Mouse (Mus musculus): ENCODE data around the gene Agfg2. TPM values are rescaled to one million over a fixed set of nuclear protein-coding genes. Genes with fewer than 3 reads are reported as not detected.

The Agfg2 gene
- polyA plus RNA-seq, 1 experiment from 2014 or later, result 19.5 TPM

DNA sequence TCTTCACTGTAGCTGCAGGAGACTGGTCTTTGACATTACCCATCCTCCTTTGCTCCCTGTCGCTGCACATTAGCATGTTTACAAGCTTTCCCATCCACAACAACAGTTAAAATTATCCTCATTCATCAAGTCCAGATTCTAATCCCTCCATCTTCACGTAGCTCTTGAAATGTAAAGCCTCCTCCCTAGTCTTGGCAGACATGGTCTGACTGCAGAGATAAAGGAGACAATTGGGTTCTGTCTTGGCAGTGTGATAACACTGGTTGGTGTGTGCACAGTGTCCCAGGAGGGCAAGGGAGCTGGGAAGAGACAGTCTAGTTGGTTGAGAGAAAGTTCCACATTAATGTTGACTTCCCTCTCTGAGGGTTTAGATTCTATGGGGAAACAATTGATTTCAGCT is 15.3 kb upstream of the Agfg2 start:
- ATAC-seq, result no peak
- no peak overlapping the region for H3K27ac ChIP-seq
- no peaks in the 10 kb centered on the region for H3K27me3 ChIP-seq
- no peak overlapping the region for H3K4me3 ChIP-seq (replicated peaks)
- no peaks in the 10 kb centered on the region for H3K4me1 ChIP-seq (replicated peaks)
- H3K9me3 ChIP-seq, result no peaks in the 10 kb centered on the region
- no peaks in the 10 kb centered on the region for H3K36me3 ChIP-seq
- no peak overlapping the region for H3K9ac ChIP-seq (replicated peaks)
- WGBS, result 57% methylated on average over 2 of the region's 2 CpGs
- H3K4me2 ChIP-seq (replicated peaks), result no peak overlapping the region

DNA sequence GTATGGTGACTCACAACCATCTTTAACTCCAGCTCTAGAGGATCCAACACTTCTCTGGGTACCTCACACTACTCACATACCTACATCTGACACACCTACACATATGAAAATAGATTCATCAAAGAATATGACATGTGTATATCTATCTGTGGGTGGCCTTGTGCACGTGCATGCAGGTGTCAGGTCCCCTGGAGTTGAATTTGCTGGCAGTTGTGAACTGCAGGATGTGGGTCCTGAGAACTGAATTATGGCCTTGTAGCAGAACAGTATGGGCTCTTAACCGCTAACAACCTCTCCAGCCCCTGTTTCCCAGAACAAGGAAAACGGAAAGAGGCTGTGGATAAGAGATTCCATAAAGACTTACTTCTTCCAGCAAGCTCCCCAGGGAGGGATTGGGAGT is 14.6 kb upstream of the Agfg2 start:
- Histone ChIP-seq H3K9me3 (no peaks in the 10 kb centered on the region), H3K27me3 (no peaks in the 10 kb centered on the region), H3K36me3 (no peaks in the 10 kb centered on the region), H3K9ac (replicated peaks) (no peak overlapping the region), H3K4me1 (replicated peaks) (no peaks in the 10 kb centered on the region), H3K27ac (no peak overlapping the region), H3K4me3 (replicated peaks) (no peak overlapping the region), H3K4me2 (replicated peaks) (no peak overlapping the region)
- ATAC-seq, result no peak
- 76% methylated on average over 3 of the region's 3 CpGs for WGBS

DNA sequence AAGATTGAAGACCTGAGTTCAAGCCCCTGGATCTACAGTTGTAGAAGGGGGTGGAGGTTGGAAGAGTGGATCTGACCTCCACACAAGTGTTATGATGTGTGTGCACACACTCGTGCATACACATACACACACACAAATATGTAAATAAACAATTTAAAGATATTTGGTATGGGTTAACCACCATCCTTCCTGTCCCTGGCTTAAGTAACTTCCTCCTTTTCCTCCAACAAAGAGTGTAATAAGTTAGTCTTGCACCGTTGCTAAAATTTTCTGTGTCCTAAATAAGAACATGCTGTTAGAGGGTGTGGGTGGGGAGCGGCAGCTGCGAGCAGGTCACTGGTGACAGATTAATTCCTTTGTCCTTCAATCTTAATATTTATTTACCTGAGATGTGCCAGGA is 11.4 kb upstream of the Agfg2 start:
- 95% methylated on average over 4 of the region's 4 CpGs for WGBS
- Histone ChIP-seq H3K27me3 (no peaks in the 10 kb centered on the region), H3K9me3 (no peaks in the 10 kb centered on the region), H3K27ac (no peak overlapping the region), H3K4me1 (replicated peaks) (no peaks in the 10 kb centered on the region), H3K9ac (replicated peaks) (no peak overlapping the region), H3K36me3 (no peaks in the 10 kb centered on the region), H3K4me2 (replicated peaks) (no peak overlapping the region), H3K4me3 (replicated peaks) (no peak overlapping the region)
- ATAC-seq, result no peak

DNA sequence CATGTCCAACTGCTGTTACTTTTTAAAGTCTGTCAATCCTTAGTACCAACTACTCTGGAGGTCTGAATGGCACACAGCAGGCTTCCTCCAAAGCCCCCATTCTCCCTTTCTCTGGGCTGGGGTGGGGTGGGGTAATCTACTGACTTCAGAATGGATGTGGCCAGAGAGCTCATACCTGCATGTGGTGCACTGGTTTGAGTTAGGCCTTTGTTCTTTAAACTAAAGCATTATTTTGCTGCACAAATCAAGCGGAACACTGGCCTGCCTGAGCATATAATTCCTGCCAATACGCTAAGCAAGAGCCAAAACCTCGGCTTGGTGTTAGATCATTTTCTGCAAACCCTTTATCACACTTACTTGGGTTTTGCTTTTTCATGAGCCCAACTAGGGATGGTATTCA is 10.3 kb upstream of the Agfg2 start:
- no peak for ATAC-seq
- no peak overlapping the region for H3K27ac ChIP-seq
- no peak overlapping the region for H3K4me2 ChIP-seq (replicated peaks)
- no peaks in the 10 kb centered on the region for H3K36me3 ChIP-seq
- no peak overlapping the region for H3K9ac ChIP-seq (replicated peaks)
- no peaks in the 10 kb centered on the region for H3K4me1 ChIP-seq (replicated peaks)
- H3K9me3 ChIP-seq, result no peaks in the 10 kb centered on the region
- H3K27me3 ChIP-seq, result no peaks in the 10 kb centered on the region
- H3K4me3 ChIP-seq (replicated peaks), result no peak overlapping the region
- 35% methylated on average over 3 of the region's 3 CpGs for WGBS

DNA sequence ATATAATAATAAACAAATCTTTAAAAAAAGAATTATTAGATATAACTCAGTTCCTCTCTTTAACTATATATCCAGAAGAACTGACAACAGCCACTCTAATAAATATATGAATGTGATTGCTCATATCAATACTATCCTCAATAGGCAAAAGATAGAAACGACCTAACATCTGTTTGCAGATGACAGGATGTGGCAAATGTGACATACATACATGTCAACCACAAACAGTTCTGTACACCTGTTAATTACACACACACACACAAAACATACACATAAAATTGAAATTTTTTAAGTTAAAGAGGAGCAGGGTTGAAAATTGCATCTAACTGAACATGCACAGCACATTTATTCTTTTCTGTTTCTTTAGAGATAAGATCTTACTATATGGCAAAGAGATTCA is 7.4 kb upstream of the Agfg2 start:
- Histone ChIP-seq H3K36me3 (no peaks in the 10 kb centered on the region), H3K4me2 (replicated peaks) (no peak overlapping the region), H3K4me1 (replicated peaks) (no peaks in the 10 kb centered on the region), H3K9me3 (no peaks in the 10 kb centered on the region), H3K27me3 (no peaks in the 10 kb centered on the region), H3K9ac (replicated peaks) (no peak overlapping the region), H3K27ac (no peak overlapping the region), H3K4me3 (replicated peaks) (no peak overlapping the region)
- ATAC-seq, result no peak
- WGBS, result 79% methylated on average over 1 of the region's 1 CpGs

DNA sequence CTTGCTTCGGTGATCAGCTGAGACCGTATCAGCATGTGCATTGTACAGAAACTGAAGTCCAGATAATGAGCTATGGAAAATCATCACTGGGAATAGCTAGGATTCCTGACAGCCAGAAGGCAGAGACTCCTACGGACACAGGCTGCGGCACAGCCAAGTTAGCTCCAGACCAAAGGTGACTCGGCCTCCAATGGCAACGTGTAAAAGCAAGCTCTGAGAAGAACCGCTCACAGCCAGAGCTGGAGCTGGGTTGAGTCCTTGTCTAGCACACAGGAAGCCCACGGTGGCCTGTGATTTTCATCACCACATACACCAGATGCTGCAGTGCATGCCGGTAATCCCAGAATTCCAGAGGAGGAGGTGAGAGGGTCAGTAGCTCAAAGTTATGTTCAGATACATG is 6.0 kb upstream of the Agfg2 start:
- 74% methylated on average over 9 of the region's 9 CpGs for WGBS
- no peak for ATAC-seq
- Histone ChIP-seq H3K4me3 (replicated peaks) (no peak overlapping the region), H3K4me2 (replicated peaks) (no peak overlapping the region), H3K36me3 (no peaks in the 10 kb centered on the region), H3K9me3 (no peaks in the 10 kb centered on the region), H3K27ac (no peak overlapping the region), H3K27me3 (peaks cover 4% of the 10 kb centered on the region; the same call in 1 of the 2 replicates), H3K4me1 (replicated peaks) (no peaks in the 10 kb centered on the region), H3K9ac (replicated peaks) (no peak overlapping the region)

DNA sequence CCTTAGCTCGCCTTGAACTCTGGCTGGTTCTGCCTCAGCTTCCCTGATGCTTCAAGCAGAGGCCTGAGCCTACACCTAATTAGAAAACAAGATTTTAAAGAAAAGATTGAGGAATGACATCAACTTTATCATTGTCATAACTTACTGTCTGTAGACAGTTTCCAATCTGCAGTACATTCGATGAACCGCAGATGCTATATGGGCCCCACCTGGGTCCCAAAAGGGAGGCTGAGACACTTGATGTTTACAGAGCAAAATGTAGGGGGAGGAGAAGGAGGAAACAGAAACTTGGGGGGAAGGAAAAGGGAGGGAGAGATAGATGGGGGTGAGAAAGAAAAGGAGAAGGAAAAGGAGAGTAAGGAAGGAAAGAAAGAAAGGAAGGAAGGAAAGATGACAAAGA is 5.4 kb upstream of the Agfg2 start:
- Histone ChIP-seq H3K4me2 (replicated peaks) (no peak overlapping the region), H3K36me3 (no peaks in the 10 kb centered on the region), H3K4me3 (replicated peaks) (no peak overlapping the region), H3K27ac (no peak overlapping the region), H3K4me1 (replicated peaks) (peaks cover 2% of the 10 kb centered on the region; the same call in 1 of the 2 replicates), H3K27me3 (peaks cover 4% of the 10 kb centered on the region; the same call in 1 of the 2 replicates), H3K9ac (replicated peaks) (no peak overlapping the region), H3K9me3 (no peaks in the 10 kb centered on the region)
- no peak for ATAC-seq
- 94% methylated on average over 3 of the region's 3 CpGs for WGBS

DNA sequence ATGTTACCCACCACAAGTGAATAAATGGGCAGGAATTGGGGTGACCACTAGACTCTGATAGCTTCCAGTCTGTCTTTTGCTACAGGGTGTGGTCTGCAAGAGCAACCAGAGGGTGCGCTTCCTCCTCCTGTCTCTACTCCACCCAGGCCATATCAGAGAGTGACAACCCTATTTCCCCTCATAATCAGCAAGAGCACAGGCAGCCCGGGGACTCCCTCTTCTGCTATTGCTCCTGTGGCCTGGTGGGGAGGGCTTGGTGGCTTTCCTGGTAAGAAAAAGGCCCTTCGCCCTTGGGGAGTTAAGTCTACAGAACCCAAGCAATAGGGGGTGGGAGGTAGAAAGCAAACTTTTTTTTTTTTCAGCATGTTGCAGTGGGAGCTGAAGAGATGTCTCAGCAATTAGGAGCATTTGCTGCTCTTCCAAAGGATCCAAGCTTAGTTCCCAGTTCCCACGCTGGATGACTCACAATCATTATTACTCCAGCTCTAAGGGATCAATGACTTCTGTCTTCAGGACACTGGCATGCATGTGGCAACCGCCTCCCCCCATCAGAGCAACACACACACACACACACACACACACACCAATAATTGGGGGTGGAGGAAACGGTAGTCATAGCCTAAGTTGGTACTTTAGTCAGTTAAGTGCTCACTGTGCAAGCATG is 1.7 kb upstream of the Agfg2 start:
- ATAC-seq, result no peak
- Histone ChIP-seq H3K36me3 (0 out of 2 replicates have a peak, but pooled peaks cover 4% of the 10 kb centered on the region), H3K27ac (no peak overlapping the region), H3K9ac (replicated peaks) (no peak overlapping the region), H3K4me3 (replicated peaks) (no peak overlapping the region), H3K9me3 (no peaks in the 10 kb centered on the region), H3K27me3 (peaks cover 4% of the 10 kb centered on the region; the same call in 1 of the 2 replicates), H3K4me1 (replicated peaks) (peaks cover 22% of the 10 kb centered on the region), H3K4me2 (replicated peaks) (no peak overlapping the region)
- WGBS, result 88% methylated on average over 6 of the region's 6 CpGs

DNA sequence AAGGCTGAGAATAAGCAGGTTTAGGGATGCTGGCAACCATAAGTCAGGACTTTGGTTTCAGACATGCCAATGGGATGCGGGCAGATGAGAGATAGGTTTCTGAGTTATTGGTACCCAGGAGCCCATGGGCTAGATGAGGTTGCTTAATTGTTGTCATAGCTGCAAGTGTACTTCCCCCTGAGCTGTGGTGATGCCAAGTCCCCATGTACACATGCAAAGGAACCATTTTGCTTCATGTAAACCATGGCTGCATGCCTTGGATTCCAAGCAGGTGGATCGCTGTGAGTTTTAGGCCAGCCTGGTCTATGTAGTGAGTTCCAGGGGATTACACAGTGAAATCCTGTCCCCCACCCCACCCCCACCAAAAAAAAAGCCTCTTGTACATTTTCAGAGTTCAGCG is 1.1 kb upstream of the Agfg2 start:
- Histone ChIP-seq H3K9ac (replicated peaks) (no peak overlapping the region), H3K4me2 (replicated peaks) (no peak overlapping the region), H3K4me3 (replicated peaks) (no peak overlapping the region), H3K27me3 (peaks cover 4% of the 10 kb centered on the region; the same call in 1 of the 2 replicates), H3K36me3 (0 out of 2 replicates have a peak, but pooled peaks cover 8% of the 10 kb centered on the region), H3K9me3 (no peaks in the 10 kb centered on the region), H3K27ac (no peak overlapping the region), H3K4me1 (replicated peaks) (peaks cover 22% of the 10 kb centered on the region)
- no peak for ATAC-seq
- WGBS, result 96% methylated on average over 3 of the region's 3 CpGs

DNA sequence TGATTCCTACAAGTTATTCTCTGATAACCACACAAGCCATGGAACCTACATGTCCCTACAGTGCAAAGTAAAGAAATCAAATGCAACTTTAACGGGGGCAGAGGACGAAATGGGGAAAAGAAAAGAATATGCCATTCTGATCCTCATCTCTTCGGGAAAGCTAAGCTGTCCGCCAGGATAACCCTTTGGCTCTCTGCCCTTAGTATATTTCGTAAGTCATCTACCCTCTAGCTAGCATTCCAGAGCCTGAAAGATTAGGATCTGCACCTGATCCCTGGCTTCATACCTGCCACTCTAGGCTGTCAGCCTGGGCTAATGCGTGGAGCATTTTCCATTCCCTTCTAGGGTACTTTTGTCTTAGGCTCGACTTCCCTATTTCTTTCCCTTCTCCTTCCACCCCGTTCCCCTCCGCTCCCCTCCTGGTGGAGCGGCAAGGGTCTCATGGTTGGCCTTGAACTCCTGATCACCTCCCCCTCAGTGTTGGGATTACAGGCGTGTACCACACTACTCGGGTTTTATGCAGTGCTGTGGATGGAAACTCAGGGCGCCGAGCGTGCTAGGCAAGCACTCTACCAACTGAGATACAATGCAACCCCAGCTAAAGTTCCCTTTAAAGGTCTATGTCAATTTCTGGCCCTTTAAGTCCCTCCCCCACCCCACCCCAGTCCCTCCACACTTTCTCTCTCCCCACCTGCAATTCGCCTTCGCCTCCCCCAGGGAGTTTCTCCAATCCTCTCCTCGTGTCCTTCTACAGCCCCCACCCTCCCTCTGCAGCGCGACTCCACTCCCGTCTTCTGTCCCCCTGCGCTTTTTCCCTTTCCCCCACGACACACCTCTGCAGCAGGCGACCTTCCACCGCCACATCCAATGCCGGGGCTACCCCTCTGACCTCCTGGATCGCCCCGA is 885 bp downstream of the Agfg2 start:
- Histone ChIP-seq H3K9ac (replicated peaks) (peak overlapping the region; percentile 83), H3K4me1 (replicated peaks) (peaks cover 22% of the 10 kb centered on the region), H3K9me3 (no peaks in the 10 kb centered on the region), H3K4me2 (replicated peaks) (peak overlapping the region; percentile 74), H3K27ac (peak overlapping the region; percentile 74), H3K4me3 (replicated peaks) (peak overlapping the region; percentile 74), H3K36me3 (0 out of 2 replicates have a peak, but pooled peaks cover 8% of the 10 kb centered on the region), H3K27me3 (peaks cover 4% of the 10 kb centered on the region; the same call in 1 of the 2 replicates)
- ATAC-seq, result peak; percentile 18
- 13% methylated on average over 27 of the region's 28 CpGs for WGBS

DNA sequence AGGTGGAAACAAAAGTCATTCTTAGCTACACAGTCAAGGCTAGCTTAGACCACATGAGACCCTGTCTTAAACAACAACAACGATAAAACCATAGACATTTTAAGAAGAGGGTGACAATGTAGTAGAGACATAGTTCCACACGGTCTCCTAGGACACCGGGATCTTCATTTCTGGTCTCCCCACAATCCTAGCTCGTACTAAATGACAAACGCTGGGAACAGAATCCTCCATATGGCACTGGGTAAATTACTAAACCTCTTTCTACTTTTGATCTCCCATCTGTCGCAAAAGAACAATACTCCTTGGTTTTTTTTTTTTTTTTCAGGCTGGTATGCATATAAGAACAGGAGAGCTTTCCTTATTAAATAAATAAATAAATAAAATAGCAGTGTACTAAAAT is 2.0 kb downstream of the Agfg2 start:
- Histone ChIP-seq H3K27me3 (peaks cover 4% of the 10 kb centered on the region; the same call in 1 of the 2 replicates), H3K9me3 (no peaks in the 10 kb centered on the region), H3K4me2 (replicated peaks) (peak overlapping the region; percentile 74), H3K4me3 (replicated peaks) (0 out of 2 replicates have a peak overlapping the region, but pooled peaks have one; percentile 5), H3K27ac (no peak overlapping the region), H3K4me1 (replicated peaks) (peaks cover 22% of the 10 kb centered on the region), H3K36me3 (0 out of 2 replicates have a peak, but pooled peaks cover 8% of the 10 kb centered on the region), H3K9ac (replicated peaks) (peak overlapping the region; percentile 28; the same call in 1 of the 2 replicates)
- no peak for ATAC-seq
- 73% methylated on average over 6 of the region's 6 CpGs for WGBS

DNA sequence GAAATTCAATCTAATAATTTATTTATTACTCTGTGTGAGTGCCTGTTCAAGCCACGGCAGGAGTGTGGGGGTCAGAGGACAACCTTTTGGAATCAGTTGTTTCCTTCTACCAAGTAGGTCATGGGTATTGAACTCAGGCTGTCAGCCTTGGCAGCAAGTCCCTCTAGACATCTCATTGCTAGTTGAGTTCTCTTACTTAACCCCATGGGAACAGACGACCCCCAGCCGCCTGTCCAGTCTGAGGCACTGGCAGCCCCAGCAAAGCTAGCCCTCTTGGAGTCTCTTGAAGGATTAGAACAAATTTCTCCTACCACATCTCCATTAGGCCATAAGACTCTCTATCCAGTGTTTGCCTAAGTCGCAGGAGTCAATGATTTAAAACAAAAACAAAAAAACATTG is 4.8 kb downstream of the Agfg2 start:
- Histone ChIP-seq H3K4me3 (replicated peaks) (no peak overlapping the region), H3K36me3 (0 out of 2 replicates have a peak, but pooled peaks cover 8% of the 10 kb centered on the region), H3K9me3 (no peaks in the 10 kb centered on the region), H3K9ac (replicated peaks) (no peak overlapping the region), H3K4me1 (replicated peaks) (peaks cover 20% of the 10 kb centered on the region), H3K27ac (no peak overlapping the region), H3K27me3 (no peaks in the 10 kb centered on the region), H3K4me2 (replicated peaks) (no peak overlapping the region)
- no peak for ATAC-seq
- WGBS, result 85% methylated on average over 4 of the region's 4 CpGs

Measured in midbrain, embryonic 13.5 days (tissue).